14 mouse cellular contexts compared by ENCODE assay signal in genomic region chr4:82385638-82386037, GRCm38 (mm10).
DNase-seq lines count a peak whose midpoint lies in the region; ATAC-seq and TF ChIP-seq lines count a peak whose summit lies in the region.
"Had no signal": no experiment of that assay in that cellular context is flagged by ENCODE, and none has a peak within 500 bp of the region (broad histone marks: within the 10 kb centered on the region; RNA-seq: fewer than 3 reads in every experiment).

No protein-coding gene starts in this region.

- no peaks in the 10 kb centered on the region for H3K27me3 ChIP-seq in heart, embryonic 12.5 days (replicated peaks)
- H3K27me3 ChIP-seq in lung, embryonic 15.5 days: no peaks in the 10 kb centered on the region
- no peaks in the 10 kb centered on the region for H3K27me3 ChIP-seq in intestine, postnatal 0 days (replicated peaks; ENCODE audit: control insufficient read depth, insufficient read depth, low read length)
- H3K27me3 ChIP-seq in neural tube, embryonic 15.5 days (replicated peaks): no peaks in the 10 kb centered on the region
- H3K27me3 ChIP-seq: embryonic facial prominence, embryonic 13.5 days had no signal

- peaks cover 11% of the 10 kb centered on the region for H3K36me3 ChIP-seq in heart, embryonic 12.5 days
- H3K36me3 ChIP-seq in lung, embryonic 15.5 days: peaks cover 10% of the 10 kb centered on the region; the same call in 1 of the 2 replicates
- H3K36me3 ChIP-seq in intestine, postnatal 0 days (ENCODE audit: control insufficient read depth, insufficient read depth): no peaks in the 10 kb centered on the region; the same call in 1 of the 2 replicates
- no peaks in the 10 kb centered on the region for H3K36me3 ChIP-seq in neural tube, embryonic 15.5 days
- H3K36me3 ChIP-seq: midbrain, embryonic 10.5 days had no signal

- 29% methylated on average over 4 of the region's 4 CpGs for WGBS in heart, embryonic 12.5 days
- 45% methylated on average over 4 of the region's 4 CpGs for WGBS in lung, embryonic 15.5 days
- 36% methylated on average over 4 of the region's 4 CpGs for WGBS in intestine, postnatal 0 days
- WGBS in neural tube, embryonic 15.5 days: 85% methylated on average over 4 of the region's 4 CpGs

- peak overlapping the region; percentile 65 for H3K27ac ChIP-seq in heart, embryonic 12.5 days (ENCODE audit: poor library complexity, severe bottlenecking)
- peak overlapping the region; percentile 48 for H3K27ac ChIP-seq in lung, embryonic 15.5 days
- peak overlapping the region; percentile 74 for H3K27ac ChIP-seq in intestine, postnatal 0 days (ENCODE audit: low read depth, low read length)
- no peak overlapping the region for H3K27ac ChIP-seq in neural tube, embryonic 15.5 days (replicated peaks)
- H3K27ac ChIP-seq: embryonic facial prominence, embryonic 13.5 days; liver, embryonic 14.5 days; midbrain, embryonic 10.5 days had no signal

- no peak overlapping the region for H3K9ac ChIP-seq in heart, embryonic 12.5 days
- no peak overlapping the region for H3K9ac ChIP-seq in lung, embryonic 15.5 days
- no peak overlapping the region for H3K9ac ChIP-seq in intestine, postnatal 0 days (ENCODE audit: low read depth, low read length)
- no peak overlapping the region for H3K9ac ChIP-seq in neural tube, embryonic 15.5 days (replicated peaks)
- H3K9ac ChIP-seq: embryonic facial prominence, embryonic 13.5 days; liver, embryonic 14.5 days had no signal

- no peaks in the 10 kb centered on the region for H3K9me3 ChIP-seq in heart, embryonic 12.5 days (replicated peaks)
- H3K9me3 ChIP-seq in lung, embryonic 15.5 days: no peaks in the 10 kb centered on the region
- H3K9me3 ChIP-seq in intestine, postnatal 0 days (ENCODE audit: control insufficient read depth): no peaks in the 10 kb centered on the region
- H3K9me3 ChIP-seq in neural tube, embryonic 15.5 days (replicated peaks): no peaks in the 10 kb centered on the region
- H3K9me3 ChIP-seq: embryonic facial prominence, embryonic 13.5 days; midbrain, embryonic 10.5 days had no signal

- no peak for DNase-seq in heart, postnatal 14 days
- no peak for DNase-seq in lung, postnatal 25 days (ENCODE audit: low spot score)
- peak; percentile 36 for DNase-seq in yolk sac, embryonic 10.5 days (ENCODE audit: low spot score)
- DNase-seq: adrenal gland, postnatal 10 days; cerebellum, postnatal 14 days; kidney, adult 11 months; right cerebral cortex, postnatal 25 days had no signal

- ATAC-seq in heart, embryonic 12.5 days (ENCODE audit: insufficient number of reproducible peaks, low FRiP score): no peak
- no peak for ATAC-seq in lung, embryonic 15.5 days (ENCODE audit: borderline replicate concordance, extremely low read depth, low FRiP score, low TSS enrichment)
- ATAC-seq in intestine, postnatal 0 days: peak; percentile 49; the same call in 1 of the 2 replicates
- no peak for ATAC-seq in neural tube, embryonic 15.5 days (ENCODE audit: low FRiP score)

- no peak for TF ChIP-seq CTCF in intestine, postnatal 0 days (IDR thresholded peaks at IDR 0.05; ENCODE audit: low read depth)

- peaks cover 58% of the 10 kb centered on the region for H3K4me1 ChIP-seq in heart, embryonic 12.5 days (replicated peaks)
- H3K4me1 ChIP-seq in lung, embryonic 15.5 days: peaks cover 41% of the 10 kb centered on the region
- H3K4me1 ChIP-seq in intestine, postnatal 0 days (replicated peaks; ENCODE audit: control insufficient read depth, insufficient read depth, low read length): peaks cover 12% of the 10 kb centered on the region; the same call in 1 of the 2 replicates
- peaks cover 21% of the 10 kb centered on the region for H3K4me1 ChIP-seq in neural tube, embryonic 15.5 days

- intact Hi-C loops in heart, postnatal 14 days (cut with DNase I): no loop called here

- H3K4me3 ChIP-seq in heart, embryonic 12.5 days: no peak overlapping the region
- H3K4me3 ChIP-seq in lung, embryonic 15.5 days: no peak overlapping the region
- no peak overlapping the region for H3K4me3 ChIP-seq in intestine, postnatal 0 days (ENCODE audit: low read depth, low read length)
- no peak overlapping the region for H3K4me3 ChIP-seq in neural tube, embryonic 15.5 days (replicated peaks)
- H3K4me3 ChIP-seq: embryonic facial prominence, embryonic 13.5 days; midbrain, embryonic 10.5 days had no signal

- peak overlapping the region; percentile 24; the same call in 1 of the 2 replicates for H3K4me2 ChIP-seq in heart, embryonic 12.5 days
- H3K4me2 ChIP-seq in lung, embryonic 15.5 days: no peak overlapping the region
- H3K4me2 ChIP-seq in intestine, postnatal 0 days (replicated peaks; ENCODE audit: low read depth): peak overlapping the region; percentile 32; the same call in 1 of the 2 replicates
- H3K4me2 ChIP-seq in neural tube, embryonic 15.5 days: no peak overlapping the region
- H3K4me2 ChIP-seq: embryonic facial prominence, embryonic 13.5 days had no signal

Comparison
In these comparisons a context has a peak if more than half of its experiments do, and no peak if none do; other contexts are left out.
1. H3K4me2 ChIP-seq: peak in heart, embryonic 12.5 days (single experiment) and intestine, postnatal 0 days (single experiment); none in lung, embryonic 15.5 days (single experiment) and neural tube, embryonic 15.5 days (single experiment).